Mouse (Mus musculus) adrenal gland (tissue): ENCODE measurements around the gene Msmp.

ENCODE experiments used
- intact Hi-C: fragments of 180-260 bp; cut with DNase I; formaldehyde crosslinking; loops from one replicate; pipeline ENCODE4 v1.15.1; 2025
- long read RNA-seq, 2 experiments: library from polyadenylated mRNA; unstranded; transcript quantifications; one replicate each; pipeline ENCODE4 v2.0.0; 2020; ENCODE audit warnings: borderline replicate concordance in 1 of 2; ENCODE audit not compliant: insufficient replicate concordance in 1 of 2

The Msmp gene
- long read RNA-seq, experiment 1, partial matches to known transcripts = 0 of 2 reads
- long read RNA-seq, experiment 1, other reads (novel, unspliced or antisense) = 0 of 2 reads
- long read RNA-seq, experiment 2, partial matches to known transcripts = 0 of 1 reads
- long read RNA-seq, experiment 2, other reads (novel, unspliced or antisense) = 0 of 1 reads

- intact Hi-C loops = no loop called here
Measured at GRCm38 (mm10) chr4:43584444-43585416, at the start of gene Msmp. TSS of gene Msmp (minus strand) at chr4:43584494.

- intact Hi-C loops = loop anchor here (5.0 kb wide), 1 partner anchor 34 kb away; the partner anchor contains the start of genes Fam221b and Tmem8b
Measured at GRCm38 (mm10) chr4:43633736-43634135, 49.4 kb upstream of the Msmp start.

- intact Hi-C loops = loop anchor here (5.0 kb wide), 1 partner anchor 34 kb away; the partner anchor contains the start of genes Fam221b and Tmem8b
Measured at GRCm38 (mm10) chr4:43633296-43633695, 49.0 kb upstream of the Msmp start.

GRCm38 (mm10) chr4:43631956-43632920 lies 47.9 kb upstream of the Msmp start:
- intact Hi-C loops = loop anchor here (5.0 kb wide), 1 partner anchor 35 kb away; the partner anchor contains the start of genes Fam221b and Tmem8b

- intact Hi-C loops = loop anchor here (5.0 kb wide), 1 partner anchor 36 kb away; the partner anchor contains the start of genes Fam221b and Tmem8b
Measured at GRCm38 (mm10) chr4:43631046-43631955, 47.0 kb upstream of the Msmp start, which contains the start of gene Npr2. TSS of gene Npr2 (plus strand) at chr4:43631935.

GRCm38 (mm10) chr4:43630671-43631045 lies 46.4 kb upstream of the Msmp start:
- intact Hi-C loops = loop anchor here (1.0 to 5.0 kb wide), 2 partner anchors 37 to 82 kb away; partner anchors contain the start of genes Fam221b and Tmem8b

GRCm38 (mm10) chr4:43630030-43630581 lies 45.8 kb upstream of the Msmp start:
- intact Hi-C loops = loop anchor here (1.0 to 5.0 kb wide), 2 partner anchors 37 to 82 kb away; partner anchors contain the start of genes Fam221b and Tmem8b

- intact Hi-C loops = no loop called here
Measured at GRCm38 (mm10) chr4:43629106-43629817, 45.0 kb upstream of the Msmp start.

- intact Hi-C loops = no loop called here
Measured at GRCm38 (mm10) chr4:43620146-43620778, 36.0 kb upstream of the Msmp start.

- intact Hi-C loops = no loop called here
Measured at GRCm38 (mm10) chr4:43613060-43613730, 28.9 kb upstream of the Msmp start.

- intact Hi-C loops = no loop called here
Measured at GRCm38 (mm10) chr4:43612534-43612933, 28.2 kb upstream of the Msmp start.

GRCm38 (mm10) chr4:43604751-43605685 lies 20.7 kb upstream of the Msmp start:
- intact Hi-C loops = no loop called here

- intact Hi-C loops = no loop called here
Measured at GRCm38 (mm10) chr4:43604099-43604498, 19.8 kb upstream of the Msmp start.

- intact Hi-C loops = no loop called here
Measured at GRCm38 (mm10) chr4:43600195-43600934, 16.1 kb upstream of the Msmp start.

- intact Hi-C loops = no loop called here
Measured at GRCm38 (mm10) chr4:43598650-43599380, 14.5 kb upstream of the Msmp start.
